Mouse (Mus musculus) intestine, postnatal 0 days (tissue): ENCODE results near the gene Klrb1c. TPM values are rescaled to one million over a fixed set of nuclear protein-coding genes. Genes with fewer than 3 reads are reported as not detected.
"Not testable (repeated sequence)": the region's sequence is repeated elsewhere in the genome, so short reads cannot be mapped to it uniquely, and the experiment has no call there.

Source experiments
- ATAC-seq: fragments of 200-750 bp; cut with Nextera tagmentation; 2 replicates; pipeline ENCODE4 v1.8.0; 2017; ENCODE audit warnings: mild to moderate bottlenecking, moderate TSS enrichment, moderate library complexity
- H3K27ac ChIP-seq: fragments of 300-500 bp; sonication (generic); 2 replicates; pipeline ENCODE4 v1.5.1; 2014; ENCODE audit warnings: mild to moderate bottlenecking, low read depth, low read length, moderate library complexity
- H3K27me3 ChIP-seq: fragments of 300-500 bp; sonication (generic); replicated peaks from 2 replicates; pipeline ENCODE4 v1.6.1; 2014; ENCODE audit warnings: low read length, mixed read lengths; ENCODE audit not compliant: control insufficient read depth, insufficient read depth
- H3K36me3 ChIP-seq: fragments of 300-500 bp; sonication (generic); 2 replicates; pipeline ENCODE4 v1.6.1; 2014; ENCODE audit warnings: mild to moderate bottlenecking, moderate library complexity; ENCODE audit not compliant: control insufficient read depth, insufficient read depth
- H3K4me1 ChIP-seq: fragments of 300-500 bp; sonication (generic); replicated peaks from 2 replicates; pipeline ENCODE4 v1.6.1; 2014; ENCODE audit warnings: antibody characterized with exemption, low read length, mixed read lengths; ENCODE audit not compliant: control insufficient read depth, insufficient read depth
- H3K4me2 ChIP-seq: fragments of 300-500 bp; sonication (generic); replicated peaks from 2 replicates; pipeline ENCODE4 v1.6.1; 2014; ENCODE audit warnings: low read depth, mild to moderate bottlenecking, moderate library complexity
- H3K4me3 ChIP-seq: fragments of 300-500 bp; sonication (generic); 2 replicates; pipeline ENCODE4 v1.5.1; 2014; ENCODE audit warnings: low read depth, low read length
- H3K9ac ChIP-seq: fragments of 300-500 bp; sonication (generic); 2 replicates; pipeline ENCODE4 v1.6.1; 2014; ENCODE audit warnings: mild to moderate bottlenecking, low read depth, low read length
- H3K9me3 ChIP-seq: fragments of 300-500 bp; sonication (generic); 2 replicates; pipeline ENCODE4 v1.6.1; 2016; ENCODE audit warnings: mixed run types; ENCODE audit not compliant: control insufficient read depth
- CTCF ChIP-seq: sonication (generic); IDR thresholded peaks from 2 replicates; pipeline ENCODE4 v1.5.1; 2016; ENCODE audit warnings: low read depth, mild to moderate bottlenecking, control low read depth, antibody characterized with exemption, moderate library complexity
- WGBS: fragments of 180-500 bp; shearing (Covaris S2); extraction: QIAGEN DNeasy Blood & Tissue Kit; methylation state at CpG from one replicate; pipeline ENCODE4 v1.1.7; 2014; 5-methylcytosine and 5-hydroxymethylcytosine counted together
- polyA plus RNA-seq: library from polyadenylated mRNA; unstranded; fragments of >200 nt; fragmentation: Nextera tagmentation; extraction: Ambion mirVana; gene quantifications from 2 replicates; pipeline ENCODE4 v1.2.1, GENCODE M21; 2015

Klrb1c gene
- polyA plus RNA-seq, 1 experiment from 2014 or later: 0.27 TPM

GRCm38 (mm10) chr6:128804823-128805640, 16.0 kb upstream of the Klrb1c start:
- not testable (repeated sequence) for H3K27ac ChIP-seq, H3K36me3 ChIP-seq, ATAC-seq, H3K4me3 ChIP-seq, H3K9ac ChIP-seq, H3K9me3 ChIP-seq, H3K4me1 ChIP-seq, H3K27me3 ChIP-seq, H3K4me2 ChIP-seq
- 53% methylated on average over 7 of the region's 7 CpGs for WGBS
- peak; percentile 76 for TF ChIP-seq CTCF

- no peaks in the 10 kb centered on the region for H3K9me3 ChIP-seq
- peak; percentile 99 for TF ChIP-seq CTCF
- H3K27me3 ChIP-seq: no peaks in the 10 kb centered on the region
- H3K4me2 ChIP-seq: peak overlapping the region; percentile 81
- H3K36me3 ChIP-seq: no peaks in the 10 kb centered on the region
- peak overlapping the region; percentile 45 for H3K4me3 ChIP-seq
- 6% methylated on average over 26 of the region's 26 CpGs for WGBS
- 0 out of 2 replicates have a peak overlapping the region, but pooled peaks have one; percentile 40 for H3K9ac ChIP-seq
- peak; percentile 93 for ATAC-seq
- no peaks in the 10 kb centered on the region; the same call in 1 of the 2 replicates for H3K4me1 ChIP-seq
- H3K27ac ChIP-seq: no peak overlapping the region
Observed at GRCm38 (mm10) chr6:128802999-128803857, 14.2 kb upstream of the Klrb1c start.

DNA sequence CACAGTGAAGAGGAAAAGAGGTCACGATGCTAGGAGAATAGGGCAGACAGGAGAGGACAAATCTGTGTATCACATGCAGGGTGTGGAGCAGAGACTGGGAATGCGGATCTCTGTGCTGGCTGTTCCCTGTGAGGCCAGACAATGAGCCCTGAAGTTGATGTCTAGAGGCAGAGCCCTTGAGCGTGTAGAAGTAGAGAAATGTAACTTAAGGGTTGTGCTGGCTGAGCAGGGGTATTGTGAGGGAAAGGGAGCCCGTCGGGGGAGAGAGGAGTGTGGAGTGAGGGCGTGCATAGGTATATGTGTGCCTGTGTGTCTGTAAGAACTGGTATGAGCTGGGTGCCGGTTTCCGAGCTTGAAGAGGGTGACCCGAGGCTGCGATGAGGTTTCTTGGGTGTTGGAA, 13.5 kb upstream of the Klrb1c start:
- Histone ChIP-seq H3K9me3 (no peaks in the 10 kb centered on the region), H3K4me1 (no peaks in the 10 kb centered on the region; the same call in 1 of the 2 replicates), H3K36me3 (no peaks in the 10 kb centered on the region), H3K27me3 (no peaks in the 10 kb centered on the region), H3K4me3 (peak overlapping the region; percentile 45), H3K4me2 (peak overlapping the region; percentile 81), H3K27ac (no peak overlapping the region; the same call in 1 of the 2 replicates), H3K9ac (0 out of 2 replicates have a peak overlapping the region, but pooled peaks have one; percentile 40)
- TF ChIP-seq CTCF: no peak
- 15% methylated on average over 10 of the region's 10 CpGs for WGBS
- peak; percentile 22 for ATAC-seq

DNA sequence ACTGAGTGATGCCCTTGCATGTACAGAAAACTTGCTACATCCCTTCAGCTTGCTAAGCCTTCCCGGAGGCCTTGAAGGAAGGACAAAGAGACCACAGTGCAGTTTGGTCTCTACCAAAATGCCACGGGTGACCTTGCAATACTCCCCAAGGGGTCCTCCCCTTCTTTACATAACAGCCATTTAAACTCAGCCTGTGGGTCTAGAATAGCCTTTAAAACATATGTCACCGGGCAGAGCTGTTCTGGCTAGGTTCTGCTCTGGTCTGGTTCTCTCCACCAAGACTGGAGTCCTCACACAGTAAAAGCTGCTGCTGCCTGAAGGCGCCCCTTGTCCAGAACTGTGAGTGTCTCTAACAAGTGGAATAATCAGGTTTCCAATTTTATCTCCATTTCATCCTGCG, 11.7 kb upstream of the Klrb1c start:
- not testable (repeated sequence) for H3K9ac ChIP-seq, H3K4me2 ChIP-seq, H3K27ac ChIP-seq, H3K36me3 ChIP-seq, H3K27me3 ChIP-seq, H3K9me3 ChIP-seq, H3K4me1 ChIP-seq, ATAC-seq, H3K4me3 ChIP-seq
- 84% methylated on average over 5 of the region's 5 CpGs for WGBS

DNA sequence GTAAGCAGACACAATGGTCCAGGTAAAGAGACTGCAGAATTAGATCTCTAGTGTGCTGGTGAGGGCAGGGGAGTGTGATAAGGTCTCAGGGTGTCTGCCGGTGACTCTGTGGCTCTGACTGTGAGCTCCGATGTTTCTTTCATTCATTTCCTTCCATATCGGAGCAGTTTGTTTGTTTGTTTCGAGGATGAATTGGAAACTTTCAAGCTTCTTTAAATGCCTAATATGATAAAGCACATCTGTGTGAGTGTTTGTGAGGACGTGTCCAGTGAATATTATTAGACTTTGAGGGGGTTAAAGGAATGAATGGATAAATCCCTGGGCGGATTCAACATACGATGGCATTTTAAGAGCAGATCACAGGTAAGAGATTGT, 10.9 kb upstream of the Klrb1c start:
- no peak overlapping the region for H3K9ac ChIP-seq

More for the DNA sequence above, 10.9 kb upstream of the Klrb1c start:
- Histone ChIP-seq H3K9me3 (no peaks in the 10 kb centered on the region), H3K4me1 (no peaks in the 10 kb centered on the region; the same call in 1 of the 2 replicates), H3K4me2 (peak overlapping the region; percentile 64), H3K4me3 (peak overlapping the region; percentile 67), H3K27me3 (no peaks in the 10 kb centered on the region), H3K27ac (no peak overlapping the region), H3K36me3 (no peaks in the 10 kb centered on the region)
- no peak for TF ChIP-seq CTCF
- no peak for ATAC-seq
- WGBS: 16% methylated on average over 7 of the region's 7 CpGs
